Mouse (Mus musculus) forebrain, postnatal 0 days (tissue): ENCODE results near the gene Armc8. TPM values are rescaled to one million over a fixed set of nuclear protein-coding genes. Genes with fewer than 3 reads are reported as not detected.

Experiments
- ATAC-seq: fragments of 200-750 bp; cut with Nextera tagmentation; 2 replicates; pipeline ENCODE4 v1.8.0; 2017; ENCODE audit warnings: mild to moderate bottlenecking, moderate library complexity
- DNase-seq: peaks from one replicate; pipeline ENCODE4 v3.0.0-alpha.2; 2015
- H3K27ac ChIP-seq: fragments of 300-500 bp; sonication (generic); 2 replicates; pipeline ENCODE4 v1.5.1; 2014; ENCODE audit warnings: low read depth, mild to moderate bottlenecking, antibody characterized with exemption, low read length, moderate library complexity, mixed read lengths
- H3K27me3 ChIP-seq: fragments of 300-500 bp; sonication (generic); 2 replicates; pipeline ENCODE4 v1.6.1; 2014; ENCODE audit warnings: mild to moderate bottlenecking, low read length, mixed read lengths; ENCODE audit not compliant: insufficient read depth
- H3K36me3 ChIP-seq: fragments of 300-500 bp; sonication (generic); 2 replicates; pipeline ENCODE4 v1.6.1; 2014; ENCODE audit warnings: mild to moderate bottlenecking, moderate library complexity; ENCODE audit not compliant: insufficient read depth
- H3K4me1 ChIP-seq: fragments of 300-500 bp; sonication (generic); 2 replicates; pipeline ENCODE4 v1.6.1; 2014; ENCODE audit warnings: antibody characterized with exemption; ENCODE audit not compliant: insufficient read depth
- H3K4me2 ChIP-seq: fragments of 300-500 bp; sonication (generic); 2 replicates; pipeline ENCODE4 v1.6.1; 2014; ENCODE audit warnings: low read depth, mild to moderate bottlenecking, moderate library complexity
- H3K4me3 ChIP-seq: fragments of 300-500 bp; sonication (generic); 2 replicates; pipeline ENCODE4 v1.5.1; 2014; ENCODE audit warnings: low read depth, low read length, mixed read lengths
- H3K9ac ChIP-seq: fragments of 300-500 bp; sonication (generic); 2 replicates; pipeline ENCODE4 v1.6.1; 2014; ENCODE audit warnings: mild to moderate bottlenecking
- H3K9me3 ChIP-seq: fragments of 300-500 bp; sonication (generic); 2 replicates; pipeline ENCODE4 v1.6.1; 2016; ENCODE audit warnings: low read length
- CTCF ChIP-seq: sonication (generic); IDR thresholded peaks from 2 replicates; pipeline ENCODE4 v1.5.1; 2016; ENCODE audit warnings: antibody characterized with exemption, control low read depth, low read depth
- WGBS: fragments of 180-500 bp; shearing (Covaris S2); extraction: QIAGEN DNeasy Blood & Tissue Kit; methylation state at CpG from one replicate; pipeline ENCODE4 v1.1.7; 2014; 5-methylcytosine and 5-hydroxymethylcytosine counted together
- polyA plus RNA-seq: library from polyadenylated mRNA; unstranded; fragments of >200 nt; fragmentation: Nextera tagmentation; extraction: Ambion mirVana; gene quantifications from 2 replicates; pipeline ENCODE4 v1.2.1, GENCODE M21; 2015
- total RNA-seq: library from RNA; depleted of rRNA; stranded (reverse); fragments of >200 nt; gene quantifications from 2 replicates; pipeline ENCODE4 v1.2.3, GENCODE M21; 2014; rRNA removed

The Armc8 gene
- total and polyA plus RNA-seq, 2 experiments from 2014 or later = 70.6 to 96.3 TPM

- Histone ChIP-seq H3K27ac (no peak overlapping the region), H3K9ac (no peak overlapping the region), H3K4me1 (peaks cover 12% of the 10 kb centered on the region), H3K4me2 (no peak overlapping the region), H3K27me3 (no peaks in the 10 kb centered on the region), H3K36me3 (no peaks in the 10 kb centered on the region), H3K4me3 (no peak overlapping the region), H3K9me3 (no peaks in the 10 kb centered on the region)
- TF ChIP-seq CTCF = no peak
- 86% methylated on average over 8 of the region's 8 CpGs for WGBS
- ATAC-seq (no peak), DNase-seq (no peak)
These were observed 137.4 kb downstream of the Armc8 start for GRCm38 (mm10) chr9:99431346-99431745.

GRCm38 (mm10) chr9:99430806-99431205 lies 137.9 kb downstream of the Armc8 start:
- Histone ChIP-seq H3K27ac (no peak overlapping the region), H3K27me3 (no peaks in the 10 kb centered on the region), H3K4me1 (peaks cover 12% of the 10 kb centered on the region), H3K9me3 (no peaks in the 10 kb centered on the region), H3K36me3 (no peaks in the 10 kb centered on the region), H3K4me3 (no peak overlapping the region), H3K4me2 (no peak overlapping the region), H3K9ac (no peak overlapping the region)
- DNase-seq (no peak), ATAC-seq (no peak)
- TF ChIP-seq CTCF = no peak
- 82% methylated on average over 6 of the region's 6 CpGs for WGBS

GRCm38 (mm10) chr9:99429845-99430244 lies 138.9 kb downstream of the Armc8 start:
- H3K9ac ChIP-seq = no peak overlapping the region
- peaks cover 10% of the 10 kb centered on the region for H3K4me1 ChIP-seq
- no peak overlapping the region for H3K27ac ChIP-seq
- no peaks in the 10 kb centered on the region for H3K9me3 ChIP-seq
- H3K27me3 ChIP-seq = no peaks in the 10 kb centered on the region
- no peak for DNase-seq
- H3K4me3 ChIP-seq = no peak overlapping the region
- 79% methylated on average over 3 of the region's 3 CpGs for WGBS
- no peak for ATAC-seq
- H3K4me2 ChIP-seq = no peak overlapping the region
- H3K36me3 ChIP-seq = no peaks in the 10 kb centered on the region
- TF ChIP-seq CTCF = no peak

GRCm38 (mm10) chr9:99428601-99429331 lies 139.9 kb downstream of the Armc8 start:
- no peaks in the 10 kb centered on the region for H3K36me3 ChIP-seq
- H3K9ac ChIP-seq = no peak overlapping the region
- TF ChIP-seq CTCF = no peak
- DNase-seq (no peak), ATAC-seq (no peak)
- no peaks in the 10 kb centered on the region for H3K9me3 ChIP-seq
- WGBS = 62% methylated on average over 11 of the region's 11 CpGs
- H3K4me2 ChIP-seq = no peak overlapping the region
- no peak overlapping the region for H3K4me3 ChIP-seq
- no peaks in the 10 kb centered on the region for H3K27me3 ChIP-seq
- 0 out of 2 replicates have a peak, but pooled peaks cover under 1% of the 10 kb centered on the region for H3K4me1 ChIP-seq
- no peak overlapping the region for H3K27ac ChIP-seq

Other genes with a start within 250 kb of the Armc8 start
- gene Esyt3, start 210.3 kb downstream of the Armc8 start, total RNA-seq = 2.6 and 4.3 TPM in 2 replicates
- 1.2 and 1.3 TPM in 2 replicates for gene Esyt3, start 210.3 kb downstream of the Armc8 start, polyA plus RNA-seq
- gene Mras, start 131.5 kb downstream of the Armc8 start, total RNA-seq = 73.9 and 79.5 TPM in 2 replicates
- gene Mras, start 131.5 kb downstream of the Armc8 start, polyA plus RNA-seq = 56.2 and 68.1 TPM in 2 replicates
- gene Nme9, start 117.4 kb downstream of the Armc8 start, total RNA-seq = 1.00 and 1.0 TPM in 2 replicates
- 1.4 and 1.5 TPM in 2 replicates for gene Nme9, start 117.4 kb downstream of the Armc8 start, polyA plus RNA-seq
- 22.2 and 31.0 TPM in 2 replicates for gene Dbr1, start 6.9 kb upstream of the Armc8 start, total RNA-seq
- gene Dbr1, start 6.9 kb upstream of the Armc8 start, polyA plus RNA-seq = 26.0 and 31.7 TPM in 2 replicates
- gene A4gnt, start 43.6 kb upstream of the Armc8 start, total RNA-seq = 0.57 TPM in 1 of 2 replicates, not detected in the other
- not detected in 2 replicates for gene A4gnt, start 43.6 kb upstream of the Armc8 start, polyA plus RNA-seq
- 19.9 and 21.7 TPM in 2 replicates for gene Dzip1l, start 60.6 kb upstream of the Armc8 start, total RNA-seq
- gene Dzip1l, start 60.6 kb upstream of the Armc8 start, polyA plus RNA-seq = 5.8 and 8.9 TPM in 2 replicates
- not detected in 2 replicates for gene Cldn18, start 148.4 kb upstream of the Armc8 start, total RNA-seq
- gene Cldn18, start 148.4 kb upstream of the Armc8 start, polyA plus RNA-seq = not detected in 2 replicates